ENCODE assay signal across 9 mouse cellular contexts in genomic region chr5:54155227-54155776, GRCm38 (mm10).
DNase-seq lines count a peak whose midpoint lies in the region; ATAC-seq and TF ChIP-seq lines count a peak whose summit lies in the region.
"Had no signal": no experiment of that assay in that cellular context is flagged by ENCODE, and none has a peak within 500 bp of the region (broad histone marks: within the 10 kb centered on the region; RNA-seq: fewer than 3 reads in every experiment).

No protein-coding gene starts in this region.

- intact Hi-C loops in heart, postnatal 10 days (cut with DNase I): loop anchor here (5.0 to 10.0 kb wide), 3 partner anchors 102 to 639 kb away; no protein-coding TSS in a partner anchor

- no peak for ATAC-seq in heart, embryonic 12.5 days (ENCODE audit: insufficient number of reproducible peaks, low FRiP score)
- peak; percentile 35; the same call in 1 of the 2 replicates for ATAC-seq in neural tube, embryonic 11.5 days (ENCODE audit: insufficient read depth, low FRiP score, low TSS enrichment)
- ATAC-seq in limb, embryonic 13.5 days (ENCODE audit: low FRiP score, low read depth): no peak
- no peak for ATAC-seq in stomach, embryonic 16.5 days (ENCODE audit: insufficient read depth, low FRiP score)
- ATAC-seq in megakaryocyte-erythroid progenitor cell, adult 5-6 weeks (replicated peaks; ENCODE audit: low FRiP score, low TSS enrichment, poor library complexity, severe bottlenecking): no peak
- ATAC-seq in liver, postnatal 0 days: no peak

- H3K4me3 ChIP-seq in heart, embryonic 12.5 days: no peak overlapping the region
- no peak overlapping the region for H3K4me3 ChIP-seq in neural tube, embryonic 11.5 days (ENCODE audit: low read depth, low read length)
- peak overlapping the region; percentile 2; the same call in 1 of the 2 replicates for H3K4me3 ChIP-seq in limb, embryonic 13.5 days
- peak overlapping the region; percentile 11; the same call in 1 of the 2 replicates for H3K4me3 ChIP-seq in stomach, embryonic 16.5 days (replicated peaks; ENCODE audit: low read length)
- no peak overlapping the region for H3K4me3 ChIP-seq in liver, postnatal 0 days (ENCODE audit: low read depth, low read length)
- H3K4me3 ChIP-seq: myocyte had no signal

- no peak for TF ChIP-seq EP300 in liver, postnatal 0 days (IDR thresholded peaks at IDR 0.05; ENCODE audit: low read depth)

- no peaks in the 10 kb centered on the region for H3K36me3 ChIP-seq in heart, embryonic 12.5 days
- no peaks in the 10 kb centered on the region for H3K36me3 ChIP-seq in neural tube, embryonic 11.5 days (ENCODE audit: control insufficient read depth, insufficient read depth, low read length)
- no peaks in the 10 kb centered on the region for H3K36me3 ChIP-seq in limb, embryonic 13.5 days
- H3K36me3 ChIP-seq in stomach, embryonic 16.5 days (ENCODE audit: control insufficient read depth, insufficient read depth, low read length): no peaks in the 10 kb centered on the region
- H3K36me3 ChIP-seq in liver, postnatal 0 days (replicated peaks; ENCODE audit: insufficient read depth, low read length): no peaks in the 10 kb centered on the region

- 64% methylated on average over 12 of the region's 12 CpGs for WGBS in heart, embryonic 12.5 days
- WGBS in neural tube, embryonic 11.5 days: 58% methylated on average over 12 of the region's 12 CpGs
- 64% methylated on average over 12 of the region's 12 CpGs for WGBS in limb, embryonic 13.5 days
- WGBS in stomach, embryonic 16.5 days: 60% methylated on average over 12 of the region's 12 CpGs
- 65% methylated on average over 12 of the region's 12 CpGs for WGBS in liver, postnatal 0 days (ENCODE audit: insufficient replicate concordance)

- no peak for TF ChIP-seq CTCF in liver, postnatal 0 days (IDR thresholded peaks at IDR 0.05; ENCODE audit: low read depth)

- H3K9ac ChIP-seq in heart, embryonic 12.5 days: no peak overlapping the region
- no peak overlapping the region for H3K9ac ChIP-seq in neural tube, embryonic 11.5 days (ENCODE audit: low read length)
- no peak overlapping the region for H3K9ac ChIP-seq in limb, embryonic 13.5 days
- no peak overlapping the region for H3K9ac ChIP-seq in stomach, embryonic 16.5 days (ENCODE audit: low read length)
- no peak overlapping the region for H3K9ac ChIP-seq in liver, postnatal 0 days (replicated peaks)

- no peak for DNase-seq in heart, postnatal 10 days
- peak; percentile 14 for DNase-seq in neural tube, embryonic 11.5 days (ENCODE audit: low spot score)
- no peak for DNase-seq in neural tube, embryonic 10.5 days (ENCODE audit: extremely low spot score, low spot score)
- no peak for DNase-seq in liver, postnatal 0 days

- H3K4me2 ChIP-seq in heart, embryonic 12.5 days: peak overlapping the region; percentile 42; the same call in 1 of the 2 replicates
- peak overlapping the region; percentile 25 for H3K4me2 ChIP-seq in neural tube, embryonic 11.5 days (ENCODE audit: low read depth)
- H3K4me2 ChIP-seq in limb, embryonic 13.5 days (replicated peaks): peak overlapping the region; percentile 51
- peak overlapping the region; percentile 51 for H3K4me2 ChIP-seq in stomach, embryonic 16.5 days (ENCODE audit: low read depth, low read length)
- H3K4me2 ChIP-seq in liver, postnatal 0 days (ENCODE audit: low read depth, low read length): no peak overlapping the region

- H3K9me3 ChIP-seq in heart, embryonic 12.5 days (replicated peaks): no peaks in the 10 kb centered on the region
- no peaks in the 10 kb centered on the region for H3K9me3 ChIP-seq in neural tube, embryonic 11.5 days (ENCODE audit: control insufficient read depth, low read length)
- H3K9me3 ChIP-seq in limb, embryonic 13.5 days: no peaks in the 10 kb centered on the region
- H3K9me3 ChIP-seq in stomach, embryonic 16.5 days (replicated peaks; ENCODE audit: control insufficient read depth, low read length): no peaks in the 10 kb centered on the region
- no peaks in the 10 kb centered on the region for H3K9me3 ChIP-seq in liver, postnatal 0 days (ENCODE audit: low read length)

- H3K4me1 ChIP-seq in heart, embryonic 12.5 days (replicated peaks): peaks cover 36% of the 10 kb centered on the region
- peaks cover 6% of the 10 kb centered on the region; the same call in 1 of the 2 replicates for H3K4me1 ChIP-seq in neural tube, embryonic 11.5 days (ENCODE audit: control insufficient read depth, insufficient read depth, low read length)
- H3K4me1 ChIP-seq in limb, embryonic 13.5 days: peaks cover 32% of the 10 kb centered on the region
- peaks cover 5% of the 10 kb centered on the region; the same call in 1 of the 2 replicates for H3K4me1 ChIP-seq in stomach, embryonic 16.5 days (ENCODE audit: control insufficient read depth, insufficient read depth, low read length)
- H3K4me1 ChIP-seq in liver, postnatal 0 days (ENCODE audit: insufficient read depth): no peaks in the 10 kb centered on the region

- H3K27ac ChIP-seq in heart, embryonic 12.5 days (ENCODE audit: poor library complexity, severe bottlenecking): no peak overlapping the region
- H3K27ac ChIP-seq in neural tube, embryonic 11.5 days (ENCODE audit: low read depth, low read length): no peak overlapping the region
- no peak overlapping the region for H3K27ac ChIP-seq in limb, embryonic 13.5 days
- H3K27ac ChIP-seq in stomach, embryonic 16.5 days (ENCODE audit: low read length): no peak overlapping the region
- H3K27ac ChIP-seq in liver, postnatal 0 days (ENCODE audit: low read depth): no peak overlapping the region

- no peaks in the 10 kb centered on the region for H3K27me3 ChIP-seq in heart, embryonic 12.5 days (replicated peaks)
- no peaks in the 10 kb centered on the region for H3K27me3 ChIP-seq in neural tube, embryonic 11.5 days (ENCODE audit: control insufficient read depth, insufficient read depth, low read length)
- H3K27me3 ChIP-seq in limb, embryonic 13.5 days: peaks cover 24% of the 10 kb centered on the region
- H3K27me3 ChIP-seq in stomach, embryonic 16.5 days (ENCODE audit: control insufficient read depth, insufficient read depth, low read length): no peaks in the 10 kb centered on the region; the same call in 1 of the 2 replicates
- no peaks in the 10 kb centered on the region for H3K27me3 ChIP-seq in liver, postnatal 0 days (ENCODE audit: insufficient read depth, low read length)

Comparison
In these comparisons a context has a peak if more than half of its experiments do, and no peak if none do; other contexts are left out.
1. H3K4me3 ChIP-seq: peak in limb, embryonic 13.5 days (single experiment) and stomach, embryonic 16.5 days (single experiment); none in heart, embryonic 12.5 days (single experiment), neural tube, embryonic 11.5 days (single experiment) and liver, postnatal 0 days (single experiment).